Mouse (Mus musculus): Measurements from ENCODE around the gene Madcam1. TPM values are rescaled to one million over a fixed set of nuclear protein-coding genes. Genes with fewer than 3 reads are reported as not detected.

The Madcam1 gene
- total and polyA plus RNA-seq, 3 experiments, result not detected

DNA sequence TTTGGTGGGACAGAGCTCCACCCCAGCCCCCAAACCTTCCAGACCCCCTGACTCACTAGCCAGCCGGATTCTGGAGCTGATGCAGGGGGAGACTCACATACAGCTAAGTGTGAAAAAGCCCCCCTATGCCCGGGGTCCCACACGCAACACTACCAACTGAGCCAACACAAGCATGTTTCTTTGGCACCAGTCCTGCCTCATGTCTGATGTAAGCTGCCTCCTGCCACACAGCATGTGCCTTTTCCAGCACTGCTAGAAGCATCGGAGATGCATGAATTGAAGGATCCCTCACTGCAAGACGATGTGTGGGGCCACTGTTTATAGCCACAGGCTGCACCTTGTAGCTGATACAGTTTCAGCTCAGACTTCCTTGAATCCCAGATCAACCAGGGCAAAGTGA lies 36.0 kb upstream of the Madcam1 start:
- no peak for ATAC-seq (ENCODE audit: extremely low read depth, insufficient number of reproducible peaks, low FRiP score, poor library complexity, severe bottlenecking)

DNA sequence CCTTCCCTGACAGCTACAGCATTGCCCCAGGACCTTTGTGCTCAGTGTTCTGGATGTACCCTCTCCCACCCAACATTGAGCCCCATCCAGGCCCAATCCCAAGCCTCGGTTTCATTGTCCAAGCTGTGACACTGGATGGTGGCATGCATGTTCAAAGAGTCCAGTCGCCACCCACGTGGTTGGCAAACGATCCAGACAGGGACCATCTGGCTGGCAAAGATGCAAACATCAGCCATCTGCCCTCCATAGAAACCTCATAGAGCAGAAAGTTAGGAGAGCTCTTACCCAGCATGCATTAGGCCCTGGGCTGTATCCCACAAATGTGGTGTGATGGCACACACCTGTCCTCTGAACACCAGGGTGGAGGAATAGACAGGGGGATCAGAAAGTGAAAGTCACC lies 32.9 kb upstream of the Madcam1 start:
- DNase-seq (ENCODE audit: low spot score) (no peak), ATAC-seq (ENCODE audit: extremely low read depth, insufficient number of reproducible peaks, low FRiP score, poor library complexity, severe bottlenecking) (no peak)
- peaks cover 10% of the 10 kb centered on the region for H3K27me3 ChIP-seq (ENCODE audit: insufficient read depth, low read length)
- H3K4me1 ChIP-seq (ENCODE audit: insufficient read depth, low read depth, low read length), result no peaks in the 10 kb centered on the region
- no peaks in the 10 kb centered on the region for H3K36me3 ChIP-seq (replicated peaks)
- no peak overlapping the region for H3K4me3 ChIP-seq (ENCODE audit: low read depth, low read length)
- TF ChIP-seq GATA2 (IDR thresholded peaks at IDR 0.05; ENCODE audit: borderline replicate concordance, low read depth, low read length), result no peak
- TF ChIP-seq POLR2AphosphoS5 (IDR thresholded peaks at IDR 0.05; ENCODE audit: insufficient replicate concordance, low read depth, low read length), result no peak
- TF ChIP-seq GATA1 (IDR thresholded peaks at IDR 0.05; ENCODE audit: borderline replicate concordance, low read length), result no peak
- TF ChIP-seq TAL1 (conservative IDR thresholded peaks at IDR 0.05; ENCODE audit: low read depth, low read length), result no peak
- no peak for TF ChIP-seq CTCF (IDR thresholded peaks at IDR 0.05; ENCODE audit: low read depth, low read length)
- no peaks in the 10 kb centered on the region for H3K9me3 ChIP-seq (replicated peaks)

More for the DNA sequence above, 36.0 kb upstream of the Madcam1 start:
- H3K27me3 ChIP-seq (ENCODE audit: insufficient read depth, low read length), result peaks cover 15% of the 10 kb centered on the region
- H3K4me1 ChIP-seq (ENCODE audit: insufficient read depth, low read depth, low read length), result no peaks in the 10 kb centered on the region
- no peaks in the 10 kb centered on the region for H3K36me3 ChIP-seq (replicated peaks)
- no peak for DNase-seq (ENCODE audit: low spot score)
- no peak overlapping the region for H3K4me3 ChIP-seq (ENCODE audit: low read depth, low read length)
- no peaks in the 10 kb centered on the region for H3K9me3 ChIP-seq (replicated peaks)
- TF ChIP-seq TAL1 (conservative IDR thresholded peaks at IDR 0.05; ENCODE audit: low read depth, low read length) (no peak), GATA1 (IDR thresholded peaks at IDR 0.05; ENCODE audit: borderline replicate concordance, low read length) (no peak), POLR2AphosphoS5 (IDR thresholded peaks at IDR 0.05; ENCODE audit: insufficient replicate concordance, low read depth, low read length) (no peak), GATA2 (IDR thresholded peaks at IDR 0.05; ENCODE audit: borderline replicate concordance, low read depth, low read length) (no peak), CTCF (IDR thresholded peaks at IDR 0.05; ENCODE audit: low read depth, low read length) (no peak)

DNA sequence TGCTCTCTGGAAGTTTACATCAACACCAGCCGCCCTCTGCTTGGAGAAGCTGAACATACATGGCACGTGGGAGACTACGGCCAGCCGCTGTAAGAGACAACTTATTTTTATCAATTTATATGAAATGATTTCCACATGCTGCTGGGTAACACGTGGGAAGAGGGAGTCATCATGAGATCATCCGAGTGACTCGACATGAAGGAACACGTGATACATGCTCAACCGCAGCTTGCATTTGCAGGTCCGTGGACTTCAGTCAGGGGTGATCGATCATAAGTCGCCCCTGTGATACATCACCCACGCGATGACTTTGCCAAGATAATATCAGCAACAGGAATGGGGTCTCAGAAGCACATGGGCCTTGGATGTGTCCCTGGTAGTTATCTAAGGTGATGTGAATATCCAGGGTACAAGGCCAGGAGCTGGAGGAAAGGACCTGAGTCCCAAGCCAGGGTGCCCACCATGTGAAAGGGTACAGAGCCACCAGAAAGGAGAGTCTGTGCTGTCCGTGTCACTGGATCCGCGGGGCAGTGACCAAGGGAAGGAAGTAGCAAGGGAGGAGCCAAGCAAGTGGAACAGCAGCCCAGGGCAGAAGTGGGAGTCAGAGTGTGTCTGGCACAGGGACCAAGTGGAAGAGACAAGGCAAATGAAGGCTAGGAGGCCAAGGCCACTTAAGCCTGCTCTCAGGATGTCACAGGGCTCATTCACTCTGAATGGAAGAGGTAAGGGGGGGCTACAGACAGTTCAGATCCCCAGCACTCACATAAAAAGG lies 31.2 kb upstream of the Madcam1 start:
- ATAC-seq (ENCODE audit: extremely low read depth, insufficient number of reproducible peaks, low FRiP score, poor library complexity, severe bottlenecking) (no peak), DNase-seq (ENCODE audit: low spot score) (no peak)
- peaks cover 10% of the 10 kb centered on the region for H3K27me3 ChIP-seq (ENCODE audit: insufficient read depth, low read length)
- H3K9me3 ChIP-seq (replicated peaks), result peaks cover 6% of the 10 kb centered on the region
- no peak overlapping the region for H3K4me3 ChIP-seq (ENCODE audit: low read depth, low read length)
- H3K4me1 ChIP-seq (ENCODE audit: insufficient read depth, low read depth, low read length), result no peaks in the 10 kb centered on the region
- TF ChIP-seq TAL1 (conservative IDR thresholded peaks at IDR 0.05; ENCODE audit: low read depth, low read length), result no peak
- no peak for TF ChIP-seq GATA2 (IDR thresholded peaks at IDR 0.05; ENCODE audit: borderline replicate concordance, low read depth, low read length)
- no peak for TF ChIP-seq POLR2AphosphoS5 (IDR thresholded peaks at IDR 0.05; ENCODE audit: insufficient replicate concordance, low read depth, low read length)
- TF ChIP-seq GATA1 (IDR thresholded peaks at IDR 0.05; ENCODE audit: borderline replicate concordance, low read length), result no peak
- H3K36me3 ChIP-seq (replicated peaks), result no peaks in the 10 kb centered on the region

DNA sequence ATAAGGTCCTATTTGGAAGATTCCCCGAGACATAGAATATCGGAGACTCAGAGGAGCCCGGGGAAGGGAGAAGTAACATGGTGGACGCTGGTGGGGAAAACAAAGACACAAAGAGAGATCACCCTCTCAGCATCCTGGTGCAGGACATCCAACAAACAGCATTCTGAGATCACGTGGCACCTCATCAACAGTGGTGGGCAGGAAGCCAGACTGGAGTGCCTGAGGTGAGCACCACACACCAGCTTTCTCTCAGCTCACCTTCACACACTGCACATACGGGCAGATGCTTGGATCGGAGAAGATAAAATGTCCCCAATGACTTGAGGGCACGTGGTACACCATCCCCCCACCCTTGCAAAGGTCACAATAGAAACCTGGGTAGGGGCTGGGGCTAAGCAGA lies 28.1 kb upstream of the Madcam1 start:
- Histone ChIP-seq H3K36me3 (replicated peaks) (no peaks in the 10 kb centered on the region), H3K9me3 (replicated peaks) (peaks cover 6% of the 10 kb centered on the region), H3K4me3 (ENCODE audit: low read depth, low read length) (no peak overlapping the region), H3K27me3 (ENCODE audit: insufficient read depth, low read length) (peaks cover 2% of the 10 kb centered on the region; the same call in 1 of the 2 replicates), H3K4me1 (ENCODE audit: insufficient read depth, low read depth, low read length) (no peaks in the 10 kb centered on the region)
- DNase-seq (ENCODE audit: low spot score), result no peak
- TF ChIP-seq TAL1 (conservative IDR thresholded peaks at IDR 0.05; ENCODE audit: low read depth, low read length), result no peak
- no peak for TF ChIP-seq GATA1 (IDR thresholded peaks at IDR 0.05; ENCODE audit: borderline replicate concordance, low read length)
- TF ChIP-seq GATA2 (IDR thresholded peaks at IDR 0.05; ENCODE audit: borderline replicate concordance, low read depth, low read length), result no peak
- no peak for TF ChIP-seq CTCF (IDR thresholded peaks at IDR 0.05; ENCODE audit: low read depth, low read length)
- TF ChIP-seq POLR2AphosphoS5 (IDR thresholded peaks at IDR 0.05; ENCODE audit: insufficient replicate concordance, low read depth, low read length), result no peak
- ATAC-seq (ENCODE audit: extremely low read depth, insufficient number of reproducible peaks, low FRiP score, poor library complexity, severe bottlenecking), result no peak

DNA sequence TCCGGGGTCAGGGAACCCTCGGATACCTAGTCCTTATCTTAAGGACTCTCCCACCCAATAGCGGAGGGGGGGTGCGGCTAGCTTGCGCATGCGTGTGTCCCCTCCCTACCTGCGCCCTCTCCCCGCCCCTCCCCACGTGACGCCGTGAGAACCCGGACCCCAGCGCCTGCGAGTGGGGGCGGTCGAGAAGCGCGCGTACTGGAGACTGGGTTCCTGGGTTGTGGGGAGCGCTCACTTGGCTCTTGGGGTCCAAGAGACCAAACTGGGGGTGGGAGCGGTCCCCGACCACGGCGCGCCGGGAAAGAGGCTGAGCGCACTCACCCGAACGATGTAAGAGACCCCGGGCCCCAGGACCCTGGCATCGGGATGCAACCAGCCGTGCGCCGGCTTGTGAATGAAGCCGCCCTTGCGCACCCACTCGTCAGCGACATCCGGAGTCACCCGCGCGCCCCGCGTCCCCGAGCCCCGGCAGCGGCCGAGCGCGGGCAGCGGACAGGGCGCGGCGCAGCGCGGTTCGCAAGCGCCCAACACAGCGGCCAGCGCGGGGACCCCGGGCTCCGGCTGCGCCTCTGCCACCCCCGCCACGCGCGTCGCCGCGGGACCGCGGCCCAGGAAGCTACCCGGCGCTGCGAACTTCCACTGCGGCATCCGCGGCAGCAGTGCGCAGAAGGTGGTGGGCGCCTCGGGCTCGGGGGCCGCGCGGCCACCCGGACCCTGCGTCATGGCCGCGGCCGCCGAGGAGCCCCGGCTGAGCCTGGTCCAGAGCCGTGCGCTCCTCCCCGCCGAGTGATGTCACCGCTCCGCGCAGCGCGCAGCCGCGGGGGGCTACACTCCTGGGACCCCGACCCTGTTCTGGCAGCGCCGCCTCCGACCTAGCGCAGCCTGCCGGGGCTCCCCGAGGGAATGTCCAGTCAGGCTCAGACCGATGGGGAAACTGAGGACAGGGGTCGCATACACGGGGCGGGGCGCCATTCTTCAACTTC lies 26.9 kb upstream of the Madcam1 start, which contains the start of gene Shc2:
Shc2 (minus strand) TSS at position 791 of the 983 bp plus-strand sequence.
- no peak for TF ChIP-seq POLR2AphosphoS5 (IDR thresholded peaks at IDR 0.05; ENCODE audit: insufficient replicate concordance, low read depth, low read length)
- TF ChIP-seq CTCF (IDR thresholded peaks at IDR 0.05; ENCODE audit: low read depth, low read length), result no peak
- no peak for TF ChIP-seq GATA2 (IDR thresholded peaks at IDR 0.05; ENCODE audit: borderline replicate concordance, low read depth, low read length)
- no peak for TF ChIP-seq TAL1 (conservative IDR thresholded peaks at IDR 0.05; ENCODE audit: low read depth, low read length)
- TF ChIP-seq GATA1 (IDR thresholded peaks at IDR 0.05; ENCODE audit: borderline replicate concordance, low read length), result no peak
- DNase-seq (ENCODE audit: low spot score) (no peak), ATAC-seq (ENCODE audit: extremely low read depth, insufficient number of reproducible peaks, low FRiP score, poor library complexity, severe bottlenecking) (no peak)
- H3K4me3 ChIP-seq (ENCODE audit: low read depth, low read length), result no peak within 1 kb of the TSS; the same call in 1 of the 2 replicates
- H3K36me3 ChIP-seq (replicated peaks), result no peaks in the 10 kb centered on the region
- H3K4me1 ChIP-seq (ENCODE audit: insufficient read depth, low read depth, low read length), result no peaks in the 10 kb centered on the region
- no peaks in the 10 kb centered on the region for H3K27me3 ChIP-seq (ENCODE audit: insufficient read depth, low read length)
- H3K9me3 ChIP-seq (replicated peaks), result peaks cover 6% of the 10 kb centered on the region

All from G1E (cell line).